Mouse (Mus musculus) heart, embryonic 14.5 days (tissue): ENCODE results near the gene Stag1. TPM values are rescaled to one million over a fixed set of nuclear protein-coding genes. Genes with fewer than 3 reads are reported as not detected.

Experiments
- ATAC-seq: fragments of 200-750 bp; cut with Nextera tagmentation; 2 replicates; pipeline ENCODE4 v1.8.0; 2017; ENCODE audit warnings: low read depth, moderate TSS enrichment; ENCODE audit not compliant: insufficient number of reproducible peaks, insufficient read depth, low FRiP score
- H3K27ac ChIP-seq, 2 experiments: fragments of 200-500 bp in 1 of 2; fragments of 300-500 bp in 1 of 2; sonication (generic) in 1 of 2; replicated peaks in 1 of 2; 2 replicates each; pipeline ENCODE4 v1.5.1; 2012 to 2014; ENCODE audit warnings: low read depth in 2 of 2, low read length in 2 of 2, control low read depth in 1 of 2, mild to moderate bottlenecking in 1 of 2, mixed read lengths in 1 of 2; ENCODE audit not compliant: control insufficient read depth in 1 of 2, insufficient read depth in 1 of 2
- H3K27me3 ChIP-seq: fragments of 300-500 bp; sonication (generic); 2 replicates; pipeline ENCODE4 v1.6.1; 2014; ENCODE audit warnings: mild to moderate bottlenecking, low read length, control low read depth; ENCODE audit not compliant: control insufficient read depth, insufficient read depth
- H3K36me3 ChIP-seq: fragments of 300-500 bp; sonication (generic); 2 replicates; pipeline ENCODE4 v1.6.1; 2014; ENCODE audit warnings: mild to moderate bottlenecking, control low read depth, low read length, mixed read lengths; ENCODE audit not compliant: control insufficient read depth, insufficient read depth
- H3K4me1 ChIP-seq, 2 experiments: fragments of 200-500 bp in 1 of 2; fragments of 300-500 bp in 1 of 2; sonication (generic) in 1 of 2; 2 replicates each; pipeline ENCODE4 v1.6.1; 2012 to 2014; ENCODE audit warnings: low read length in 2 of 2, control low read depth in 1 of 2, mixed read lengths in 1 of 2; ENCODE audit not compliant: control insufficient read depth in 2 of 2, insufficient read depth in 2 of 2
- H3K4me2 ChIP-seq: fragments of 300-500 bp; sonication (generic); 2 replicates; pipeline ENCODE4 v1.6.1; 2014; ENCODE audit warnings: mild to moderate bottlenecking, low read length
- H3K4me3 ChIP-seq, 2 experiments: fragments of 200-500 bp in 1 of 2; fragments of 300-500 bp in 1 of 2; sonication (generic) in 1 of 2; 2 replicates each; pipeline ENCODE4 v1.5.1; 2012 to 2014; ENCODE audit warnings: low read length in 2 of 2, mild to moderate bottlenecking in 2 of 2, control low read depth in 1 of 2, low read depth in 1 of 2, moderate library complexity in 1 of 2; ENCODE audit not compliant: control insufficient read depth in 1 of 2, insufficient read depth in 1 of 2
- H3K9ac ChIP-seq: fragments of 300-500 bp; sonication (generic); 2 replicates; pipeline ENCODE4 v1.6.1; 2014; ENCODE audit warnings: mild to moderate bottlenecking, low read length
- H3K9me3 ChIP-seq: fragments of 300-500 bp; sonication (generic); 2 replicates; pipeline ENCODE4 v1.6.1; 2016; ENCODE audit warnings: low read length, control low read depth; ENCODE audit not compliant: control insufficient read depth
- WGBS: fragments of 180-500 bp; shearing (Covaris S2); extraction: QIAGEN DNeasy Blood & Tissue Kit; methylation state at CpG from one replicate; pipeline ENCODE4 v1.1.7; 2014; 5-methylcytosine and 5-hydroxymethylcytosine counted together
- polyA plus RNA-seq: library from polyadenylated mRNA; unstranded; fragments of >200 nt; fragmentation: Nextera tagmentation; extraction: Ambion mirVana; gene quantifications from 2 replicates; pipeline ENCODE4 v1.2.1, GENCODE M21; 2014

Gene Stag1
- polyA plus RNA-seq, 1 experiment from 2014 or later = 34.8 TPM

DNA sequence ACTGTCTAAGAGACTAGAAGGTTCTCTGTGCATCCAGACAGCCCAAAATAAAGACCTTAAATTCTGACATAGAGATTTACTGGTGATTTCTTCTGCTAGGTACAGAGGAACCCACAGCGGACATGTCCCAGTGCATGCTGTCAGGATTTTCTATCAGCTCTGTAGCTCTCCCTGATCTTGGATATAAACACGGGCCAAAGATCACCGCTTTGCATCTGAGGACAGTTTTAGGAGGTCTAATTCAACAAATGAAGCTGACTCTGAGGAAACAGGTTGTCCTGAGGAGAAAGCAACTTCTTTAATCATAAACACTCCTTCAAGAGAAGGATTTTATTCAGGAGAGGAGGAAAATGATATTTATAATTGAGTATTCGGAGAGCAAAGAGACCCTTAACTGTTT is 13.6 kb upstream of the Stag1 start:
- Histone ChIP-seq H3K27ac (no peak overlapping the region), H3K36me3 (no peaks in the 10 kb centered on the region), H3K4me1 (peaks cover 12 to 22% of the 10 kb centered on the region in 2 experiments), H3K4me2 (no peak overlapping the region), H3K9ac (no peak overlapping the region), H3K27me3 (no peaks in the 10 kb centered on the region), H3K4me3 (no peak overlapping the region), H3K9me3 (no peaks in the 10 kb centered on the region)
- 85% methylated on average over 4 of the region's 4 CpGs for WGBS
- no peak for ATAC-seq

DNA sequence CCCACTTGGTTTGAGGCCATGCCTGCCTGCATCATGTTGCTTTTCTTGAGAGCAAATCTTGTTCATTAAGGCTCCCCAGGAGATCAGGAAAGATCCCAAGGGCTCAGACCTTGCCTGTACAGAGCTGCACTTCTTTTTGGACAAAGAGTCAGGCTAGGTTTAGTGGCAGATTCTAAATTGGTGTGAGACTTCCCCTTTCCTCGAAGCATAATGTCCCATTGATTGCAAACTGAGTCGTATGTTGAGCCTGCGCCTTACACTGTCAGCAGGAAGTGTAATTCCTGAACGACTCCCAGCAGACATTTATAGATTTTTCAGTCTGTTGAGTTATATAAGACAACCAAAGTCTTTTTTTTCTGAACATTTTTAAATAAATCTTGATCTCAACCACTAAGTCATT is 7.1 kb upstream of the Stag1 start:
- Histone ChIP-seq H3K4me1 (no peaks in the 10 kb centered on the region), H3K4me3 (no peak overlapping the region), H3K9ac (no peak overlapping the region), H3K9me3 (no peaks in the 10 kb centered on the region), H3K27ac (no peak overlapping the region), H3K27me3 (no peaks in the 10 kb centered on the region), H3K36me3 (no peaks in the 10 kb centered on the region), H3K4me2 (no peak overlapping the region)
- no peak for ATAC-seq
- 60% methylated on average over 4 of the region's 4 CpGs for WGBS

DNA sequence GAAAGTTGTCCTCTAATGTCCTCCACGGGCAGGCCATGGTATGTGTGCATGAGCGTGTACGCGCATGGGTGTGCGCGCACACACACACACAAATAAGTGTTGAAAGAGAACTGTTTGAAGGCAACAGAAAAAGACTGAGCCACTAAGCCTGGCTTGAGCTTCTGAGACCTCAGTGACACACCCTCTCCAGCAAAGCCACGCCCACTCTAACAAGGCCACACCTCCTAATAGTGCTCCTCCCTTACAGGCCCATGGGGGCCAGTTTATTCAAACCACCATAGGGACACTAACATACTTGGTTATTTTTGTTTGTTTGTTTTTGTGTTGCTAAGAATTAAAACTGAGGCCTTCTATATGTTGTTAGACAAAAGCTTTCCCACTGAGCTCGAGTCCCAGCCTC is 1.3 kb upstream of the Stag1 start:
- H3K36me3 ChIP-seq = no peaks in the 10 kb centered on the region
- 85% methylated on average over 8 of the region's 8 CpGs for whole genome bisulfite sequencing
- no peaks in the 10 kb centered on the region for H3K4me1 ChIP-seq
- H3K4me2 ChIP-seq = no peak overlapping the region
- ATAC-seq = no peak
- no peak overlapping the region for H3K9ac ChIP-seq
- no peaks in the 10 kb centered on the region for H3K27me3 ChIP-seq
- H3K9me3 ChIP-seq = no peaks in the 10 kb centered on the region; the same call in 1 of the 2 replicates
- no peak overlapping the region for H3K27ac ChIP-seq
- no peak overlapping the region for H3K4me3 ChIP-seq

DNA sequence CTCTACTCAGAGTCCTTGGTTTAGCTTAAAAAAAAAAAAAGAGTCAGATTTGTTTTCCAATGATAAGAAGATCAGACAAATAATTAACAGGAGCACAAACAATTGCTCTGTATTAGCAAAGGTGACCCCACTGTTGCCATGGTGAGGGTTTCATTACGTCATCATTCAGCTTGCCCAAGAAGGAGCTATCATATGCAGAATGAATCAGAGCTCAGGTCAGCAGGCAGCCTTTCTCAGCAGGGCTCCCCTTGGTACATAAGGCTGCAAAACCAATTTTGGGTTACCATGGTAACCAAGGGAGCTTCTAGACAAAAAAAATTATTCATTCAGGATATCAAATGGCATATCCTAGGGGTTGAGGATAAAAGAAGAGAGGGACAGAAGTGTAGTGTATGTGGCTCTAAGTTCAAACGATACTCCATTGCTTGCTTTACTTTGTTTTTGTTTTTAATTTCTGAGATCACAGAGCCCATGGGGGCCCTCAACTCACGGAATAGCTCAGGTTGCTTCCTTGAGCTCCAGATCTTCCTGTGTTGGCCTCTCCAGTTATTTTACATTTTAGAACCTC is 2.2 kb downstream of the Stag1 start:
- H3K4me2 ChIP-seq = no peak overlapping the region
- no peak for ATAC-seq
- H3K36me3 ChIP-seq = no peaks in the 10 kb centered on the region
- H3K4me3 ChIP-seq = no peak overlapping the region
- H3K9me3 ChIP-seq = no peaks in the 10 kb centered on the region; the same call in 1 of the 2 replicates
- H3K27ac ChIP-seq = no peak overlapping the region
- 66% methylated on average over 3 of the region's 3 CpGs for WGBS
- no peak overlapping the region for H3K9ac ChIP-seq
- no peaks in the 10 kb centered on the region for H3K27me3 ChIP-seq
- H3K4me1 ChIP-seq = no peaks in the 10 kb centered on the region

DNA sequence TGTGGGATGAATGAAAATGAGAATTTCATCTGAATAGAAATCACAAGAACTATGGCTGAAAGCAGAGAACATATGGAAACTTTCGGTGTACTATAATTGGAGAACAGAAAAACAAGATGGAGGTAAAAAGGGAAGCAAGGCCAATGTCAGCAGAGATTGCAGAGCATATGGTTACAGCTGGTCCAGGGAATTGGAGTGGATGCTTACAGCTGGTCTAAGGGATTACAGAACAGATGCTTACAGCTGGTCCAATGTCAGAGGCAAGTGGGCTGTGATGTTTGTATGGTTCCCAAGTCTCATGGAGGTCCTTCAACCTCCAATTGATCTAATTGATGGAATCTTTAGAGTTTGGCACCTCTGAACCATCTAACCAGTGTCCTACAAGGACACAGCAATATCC is 4.5 kb downstream of the Stag1 start:
- no peaks in the 10 kb centered on the region; the same call in 1 of the 2 replicates for H3K9me3 ChIP-seq
- H3K27ac ChIP-seq = no peak overlapping the region
- H3K36me3 ChIP-seq = no peaks in the 10 kb centered on the region
- WGBS = 93% methylated on average over 1 of the region's 1 CpGs
- no peak overlapping the region for H3K4me3 ChIP-seq
- H3K27me3 ChIP-seq = no peaks in the 10 kb centered on the region
- H3K4me1 ChIP-seq = peaks cover 3 to 5% of the 10 kb centered on the region in 2 experiments
- no peak for ATAC-seq
- H3K9ac ChIP-seq = no peak overlapping the region
- H3K4me2 ChIP-seq = no peak overlapping the region

DNA sequence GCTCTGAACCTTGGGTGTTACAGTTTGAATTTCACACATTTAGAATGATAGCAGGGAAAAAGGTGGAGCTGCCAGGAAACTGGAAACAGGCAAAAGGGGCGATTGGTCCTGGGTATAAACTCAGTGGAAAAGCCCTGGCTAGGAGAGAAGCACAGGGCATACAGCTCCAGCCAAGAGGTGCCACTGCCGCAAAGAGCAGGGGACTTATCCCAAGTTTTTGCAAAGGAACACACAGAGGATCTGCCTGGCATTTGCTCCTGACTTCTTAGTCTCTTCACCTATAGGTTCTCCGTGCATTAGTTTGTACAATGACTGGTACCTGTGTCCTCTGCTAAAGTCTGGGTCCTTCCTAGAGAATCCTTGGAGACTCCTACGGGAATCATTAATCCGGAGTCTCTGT is 5.6 kb downstream of the Stag1 start:
- no peaks in the 10 kb centered on the region; the same call in 1 of the 2 replicates for H3K9me3 ChIP-seq
- H3K27me3 ChIP-seq = no peaks in the 10 kb centered on the region
- H3K4me3 ChIP-seq = no peak overlapping the region
- no peak overlapping the region for H3K27ac ChIP-seq
- WGBS = 58% methylated on average over 5 of the region's 5 CpGs
- ATAC-seq = no peak
- H3K9ac ChIP-seq = no peak overlapping the region
- peaks cover 3 to 5% of the 10 kb centered on the region in 2 experiments for H3K4me1 ChIP-seq
- H3K4me2 ChIP-seq = no peak overlapping the region
- H3K36me3 ChIP-seq = no peaks in the 10 kb centered on the region

DNA sequence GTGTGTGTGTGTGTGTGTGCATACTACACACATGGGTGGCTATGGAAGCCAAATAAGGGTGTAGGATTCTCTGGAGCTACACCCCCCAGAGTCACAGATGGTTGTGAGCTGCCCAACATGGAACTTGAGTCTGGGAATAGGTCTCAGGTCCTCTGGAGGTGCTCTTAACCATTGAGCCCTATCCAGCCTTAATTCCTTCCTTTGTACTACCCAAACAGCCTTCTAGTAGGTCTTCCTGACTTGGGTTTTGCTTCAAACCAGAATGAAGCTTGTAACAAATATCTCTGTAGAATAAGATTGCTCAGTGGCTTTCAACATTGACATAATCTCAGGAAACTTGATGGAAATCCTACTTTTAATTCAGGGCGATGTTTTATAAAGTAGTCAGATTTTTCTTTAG is 7.9 kb downstream of the Stag1 start:
- Histone ChIP-seq H3K36me3 (no peaks in the 10 kb centered on the region), H3K4me1 (peaks cover 3 to 5% of the 10 kb centered on the region in 2 experiments), H3K27me3 (no peaks in the 10 kb centered on the region), H3K9ac (no peak overlapping the region), H3K9me3 (no peaks in the 10 kb centered on the region; the same call in 1 of the 2 replicates), H3K4me3 (no peak overlapping the region), H3K27ac (peak overlapping the region in 1 of 2 experiments; percentile 19; a peak in 2 of 4 replicates), H3K4me2 (no peak overlapping the region)
- no peak for ATAC-seq
- WGBS = 89% methylated on average over 1 of the region's 1 CpGs

DNA sequence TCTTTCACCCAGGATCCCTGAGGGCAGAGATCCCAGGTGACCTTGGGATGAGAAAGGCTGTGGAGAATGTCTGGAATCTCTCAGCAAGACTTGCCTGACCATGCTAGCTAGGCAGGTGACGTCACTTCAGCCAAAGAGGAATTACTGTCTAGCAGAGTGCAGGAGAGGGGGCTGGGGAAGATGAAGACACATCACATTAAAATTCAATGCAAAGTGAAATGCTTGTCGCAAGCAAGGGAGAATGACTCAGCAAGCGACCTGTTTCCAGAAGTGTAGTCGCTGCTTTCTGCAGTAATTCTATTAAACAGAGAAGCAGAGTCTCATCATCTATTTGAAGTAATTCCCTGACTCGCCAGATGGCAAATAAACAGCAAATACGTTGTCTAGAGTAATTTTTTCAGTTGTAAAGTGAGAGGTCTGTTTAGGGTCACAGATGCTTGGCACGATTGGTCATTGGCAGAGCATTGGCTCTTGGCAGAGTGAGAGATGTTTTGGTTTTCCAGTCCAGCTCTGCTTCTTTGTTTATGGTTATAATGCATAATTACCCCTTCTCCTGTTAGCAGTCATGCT is 8.5 kb downstream of the Stag1 start:
- Histone ChIP-seq H3K27ac (peak overlapping the region in 1 of 2 experiments; percentile 19; a peak in 1 of 4 replicates), H3K9me3 (no peaks in the 10 kb centered on the region; the same call in 1 of the 2 replicates)
- 38% methylated on average over 7 of the region's 7 CpGs for WGBS

More for the DNA sequence above, 8.5 kb downstream of the Stag1 start:
- no peak for ATAC-seq
- H3K36me3 ChIP-seq = no peaks in the 10 kb centered on the region
- no peak overlapping the region for H3K4me2 ChIP-seq
- H3K27me3 ChIP-seq = no peaks in the 10 kb centered on the region
- no peak overlapping the region for H3K4me3 ChIP-seq
- no peak overlapping the region for H3K9ac ChIP-seq
- H3K4me1 ChIP-seq = peaks cover 3 to 5% of the 10 kb centered on the region in 2 experiments
